Mouse (Mus musculus) adrenal gland, postnatal 14 days (tissue): Measurements from ENCODE around the gene Zfp53. TPM values are rescaled to one million over a fixed set of nuclear protein-coding genes. Genes with fewer than 3 reads are reported as not detected.

ENCODE experiments used
- DNase-seq: peaks from one replicate; pipeline ENCODE4 v3.0.0; 2021; ENCODE audit warnings: mixed read lengths
- total RNA-seq: library from RNA; stranded (reverse); gene quantifications from 2 replicates; pipeline ENCODE4 v1.2.3, GENCODE M21; 2021

Zfp53 gene
- total RNA-seq, 1 experiment from 2014 or later: 4.8 TPM

- DNase-seq: no peak
Observed at GRCm38 (mm10) chr17:21526270-21526669, 37.5 kb downstream of the Zfp53 start.

GRCm38 (mm10) chr17:21530645-21531330 lies 42.0 kb downstream of the Zfp53 start:
- DNase-seq: peak; percentile 20

GRCm38 (mm10) chr17:21531621-21532020 lies 42.8 kb downstream of the Zfp53 start:
- DNase-seq: peak; percentile 42

DNA sequence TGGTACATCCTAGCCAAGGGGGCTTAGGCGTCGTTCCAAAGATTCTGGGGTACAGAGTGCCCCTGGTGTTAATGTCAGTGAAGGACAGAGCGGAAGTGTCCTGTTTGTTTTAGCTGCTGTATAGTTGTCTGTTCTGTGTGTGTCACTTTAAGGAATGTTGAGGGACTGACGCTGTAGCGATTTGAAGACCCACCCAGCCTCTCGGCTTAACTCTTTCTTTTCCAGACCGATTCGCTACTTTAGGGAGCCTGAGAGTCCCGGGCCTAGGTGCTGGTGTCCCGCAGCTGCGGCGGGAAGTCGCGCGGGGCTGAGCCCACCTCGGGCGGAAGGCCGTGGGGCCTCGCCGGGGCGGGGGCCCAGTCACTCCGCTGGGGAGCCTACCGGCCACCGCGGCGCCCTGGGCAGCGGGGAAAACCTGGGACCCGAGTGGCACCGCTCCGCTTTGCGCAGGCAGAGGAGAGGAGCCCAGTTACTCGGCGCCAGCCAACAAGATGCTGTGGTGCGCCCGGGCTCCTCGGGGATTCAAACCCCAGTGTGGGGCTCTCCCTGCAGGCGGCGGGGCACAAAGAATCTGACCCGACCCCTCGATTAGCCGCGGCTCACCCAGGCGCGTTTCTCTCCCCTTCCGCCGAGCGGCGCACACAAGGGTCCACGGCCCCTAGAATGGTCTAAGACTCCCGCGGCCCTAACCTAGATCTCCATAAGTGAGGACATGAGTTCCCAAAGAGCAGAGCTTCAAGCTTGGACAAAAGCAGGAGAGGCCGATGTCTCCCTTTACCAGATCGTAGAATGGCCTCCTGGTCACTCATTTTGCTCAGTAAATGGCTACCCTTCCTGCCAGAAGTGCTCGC lies 43.5 kb downstream of the Zfp53 start:
- peak; percentile 83 for DNase-seq

DNA sequence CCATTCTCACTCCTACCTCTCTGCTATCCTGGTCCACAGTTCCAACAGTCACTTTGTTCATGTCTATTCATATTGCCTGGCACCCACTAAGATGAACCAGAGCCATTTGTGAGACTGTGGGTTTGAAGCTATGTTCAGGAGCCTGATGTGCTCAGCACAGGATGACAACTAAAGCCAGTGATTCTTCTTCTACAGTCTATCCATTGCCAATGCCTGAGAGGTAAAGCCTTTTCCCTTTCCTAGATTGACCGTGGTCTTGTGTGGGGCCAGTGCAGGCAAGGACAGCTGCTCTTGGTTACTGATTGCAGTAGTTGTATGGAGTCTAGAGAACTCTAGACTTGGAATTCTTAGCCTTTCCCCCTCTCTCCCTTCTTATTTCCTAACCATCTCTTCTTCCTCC lies 45.2 kb downstream of the Zfp53 start:
- no peak for DNase-seq

DNA sequence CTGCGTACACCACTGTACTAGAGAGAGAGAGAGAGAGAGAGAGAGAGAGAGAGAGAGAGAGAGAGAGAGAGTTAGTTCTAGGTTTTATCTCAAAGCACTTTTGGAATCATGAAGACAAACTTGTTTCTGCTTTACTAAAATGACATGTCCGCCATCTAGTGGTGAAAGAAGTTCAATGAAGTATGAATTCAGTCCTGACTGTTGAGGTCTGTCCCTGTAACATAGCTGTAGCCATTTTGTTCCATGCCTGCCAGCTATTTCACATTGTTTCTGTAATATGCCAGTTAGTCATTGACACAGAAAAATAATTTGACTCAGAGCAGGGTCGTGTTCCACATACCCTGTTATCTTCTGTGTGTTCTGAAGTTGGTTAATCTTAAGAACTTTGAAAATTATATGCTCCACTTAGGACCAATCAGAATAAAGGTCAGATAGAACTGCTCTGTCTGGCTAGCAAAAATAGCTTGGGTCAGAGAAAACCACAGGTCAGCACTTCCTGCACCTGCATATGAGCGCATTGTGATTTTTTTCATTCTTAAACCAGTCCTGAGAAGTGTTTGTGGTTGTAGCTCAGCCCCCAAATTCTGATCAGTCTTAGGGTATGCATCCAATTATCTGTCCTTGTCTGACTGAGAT lies 45.8 kb downstream of the Zfp53 start:
- DNase-seq: peak; percentile 60

- peak; percentile 87 for DNase-seq
Observed at GRCm38 (mm10) chr17:21535096-21536001, 46.6 kb downstream of the Zfp53 start, which contains the start of gene Zfp52. Zfp52 (plus strand) TSS chr17:21535539.

DNA sequence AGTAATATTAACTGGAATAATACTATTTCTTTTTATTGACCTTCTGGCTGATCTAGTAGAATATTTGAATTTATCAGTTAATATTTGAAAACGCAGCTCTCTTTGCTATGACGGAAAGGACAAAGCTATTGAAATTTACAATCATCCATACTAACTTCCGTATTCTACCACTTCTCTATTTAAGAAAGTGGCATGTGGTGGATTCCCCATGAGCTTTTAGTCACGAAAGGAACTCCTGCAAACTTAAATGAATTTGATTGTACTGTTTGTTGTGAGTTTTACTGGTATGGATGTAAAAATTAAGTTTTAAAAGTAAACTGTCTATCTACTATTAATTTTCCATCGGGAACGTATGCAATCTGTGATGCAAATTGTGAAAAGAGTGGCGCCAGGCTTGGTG lies 47.3 kb downstream of the Zfp53 start:
- DNase-seq: no peak

DNA sequence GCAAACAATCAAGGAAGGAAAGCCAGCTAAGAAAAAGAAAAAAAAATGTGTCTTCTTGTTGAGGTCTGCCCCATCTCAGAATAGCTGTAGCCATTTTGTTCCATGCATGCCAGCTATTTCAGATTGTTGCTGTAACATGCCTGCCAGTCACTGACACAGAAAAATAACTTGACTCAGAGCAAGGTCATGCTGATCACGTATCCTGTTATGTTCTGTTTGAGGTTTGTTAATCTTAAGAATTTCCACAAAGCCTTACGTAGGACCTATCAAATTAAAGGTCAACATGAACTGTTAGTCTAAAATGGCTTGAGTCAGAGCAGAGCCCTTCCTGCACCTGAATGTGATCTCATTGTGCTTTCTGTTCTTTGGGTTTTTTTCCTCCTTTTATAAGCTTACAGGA lies 47.9 kb downstream of the Zfp53 start:
- DNase-seq: peak; percentile 48

GRCm38 (mm10) chr17:21557831-21558230 lies 69.0 kb downstream of the Zfp53 start:
- peak; percentile 73 for DNase-seq

Other genes with a start within 250 kb of the Zfp53 start
- gene Vmn1r235, start 232.6 kb upstream of the Zfp53 start, total RNA-seq: not detected in 2 replicates
- gene Vmn1r236, start 206.1 kb upstream of the Zfp53 start, total RNA-seq: not detected in 2 replicates
- gene Vmn1r237, start 177.1 kb upstream of the Zfp53 start, total RNA-seq: not detected in 2 replicates
- gene Zfp677, start 105.2 kb upstream of the Zfp53 start, total RNA-seq: 3.1 and 4.1 TPM in 2 replicates
- gene Zfp54, start 65.8 kb upstream of the Zfp53 start, total RNA-seq: 3.3 TPM in 2 replicates
- 7.1 and 8.5 TPM in 2 replicates for gene Zfp51, start 38.6 kb upstream of the Zfp53 start, total RNA-seq
- 30.6 and 31.5 TPM in 2 replicates for gene Zfp52, start 46.5 kb downstream of the Zfp53 start, total RNA-seq
- gene Zfp948, start 78.0 kb downstream of the Zfp53 start, total RNA-seq: 10.2 and 12.9 TPM in 2 replicates
- 5.4 and 5.8 TPM in 2 replicates for gene Zfp983, start 161.6 kb downstream of the Zfp53 start, total RNA-seq
- gene Gm10226, start 202.9 kb downstream of the Zfp53 start, total RNA-seq: 2.9 and 3.7 TPM in 2 replicates
- 7.1 and 8.1 TPM in 2 replicates for gene Zfp760, start 218.7 kb downstream of the Zfp53 start, total RNA-seq
- gene Zfp229, start 241.8 kb downstream of the Zfp53 start, total RNA-seq: 9.9 and 12.9 TPM in 2 replicates